Mouse (Mus musculus): Measurements from ENCODE around the gene Hoxa3.

- TF ChIP-seq EP300 (IDR thresholded peaks at IDR 0.05; ENCODE audit: insufficient read depth, low read depth, low read length) (no peak), POLR2A (IDR thresholded peaks at IDR 0.05; ENCODE audit: insufficient read depth, low read depth, low read length) (no peak)
Observed at GRCm38 (mm10) chr6:52169499-52170165, 43.5 kb downstream of the Hoxa3 start.

All from heart, adult 2 months (tissue).